Mouse (Mus musculus) G1E (cell line): Measurements from ENCODE around the gene Gadd45g. TPM values are rescaled to one million over a fixed set of nuclear protein-coding genes. Genes with fewer than 3 reads are reported as not detected.

Source experiments
- ATAC-seq: 2 replicates; pipeline ENCODE4 v1.8.0; 2016; ENCODE audit warnings: mild to moderate bottlenecking; ENCODE audit not compliant: insufficient number of reproducible peaks, poor library complexity, low FRiP score, severe bottlenecking; ENCODE audit errors: extremely low read depth
- DNase-seq: peaks from one replicate; pipeline ENCODE4 v3.0.0; 2012; ENCODE audit warnings: low spot score
- H3K27me3 ChIP-seq: 2 replicates; pipeline ENCODE4 v1.6.1; 2012; ENCODE audit warnings: mild to moderate bottlenecking, low read length, inconsistent platforms; ENCODE audit not compliant: insufficient read depth
- H3K36me3 ChIP-seq: replicated peaks from 2 replicates; pipeline ENCODE3; 2012; ENCODE audit warnings: mild to moderate bottlenecking, inconsistent platforms
- H3K4me1 ChIP-seq: 2 replicates; pipeline ENCODE4 v1.6.1; 2012; ENCODE audit warnings: low read depth, low read length, inconsistent platforms, mixed read lengths; ENCODE audit not compliant: insufficient read depth
- H3K4me3 ChIP-seq: 2 replicates; pipeline ENCODE4 v1.5.1; 2012; ENCODE audit warnings: low read depth, mild to moderate bottlenecking, inconsistent platforms, low read length, moderate library complexity, mixed read lengths
- H3K9me3 ChIP-seq: replicated peaks from 2 replicates; pipeline ENCODE4 v1.6.1; 2012; ENCODE audit warnings: inconsistent platforms
- CTCF ChIP-seq: IDR thresholded peaks from 2 replicates; pipeline ENCODE4 v1.5.1; 2012; ENCODE audit warnings: low read depth, low read length, inconsistent platforms, mixed read lengths
- GATA1 ChIP-seq: IDR thresholded peaks from 2 replicates; pipeline ENCODE4 v1.6.1; 2012; ENCODE audit warnings: borderline replicate concordance, low read length, inconsistent platforms, mixed read lengths
- GATA2 ChIP-seq: IDR thresholded peaks from 2 replicates; pipeline ENCODE4 v1.6.1; 2012; ENCODE audit warnings: low read depth, low read length, inconsistent platforms, borderline replicate concordance
- POLR2AphosphoS5 ChIP-seq: IDR thresholded peaks from 2 replicates; pipeline ENCODE4 v1.6.1; 2012; ENCODE audit warnings: low read depth, low read length, inconsistent platforms; ENCODE audit not compliant: insufficient replicate concordance
- TAL1 ChIP-seq: conservative IDR thresholded peaks from 2 replicates; pipeline ENCODE4 v1.6.1; 2012; ENCODE audit warnings: low read depth, low read length, inconsistent platforms, mixed read lengths
- polyA plus RNA-seq: library from polyadenylated mRNA; stranded (reverse); fragments of >175 nt; gene quantifications from 2 replicates; pipeline ENCODE4 v1.2.3, GENCODE M21; 2012
- total RNA-seq, 2 experiments: library from RNA; stranded (forward) in 1 of 2; stranded (reverse) in 1 of 2; fragments of 200-1000 nt in 1 of 2; fragments of >200 nt in 1 of 2; fragmentation: Nextera tagmentation in 1 of 2; gene quantifications; 2 replicates each; pipeline ENCODE4 v1.2.3; 2014 to 2017

Gadd45g gene
- total and polyA plus RNA-seq, 3 experiments: 8.1 to 32.6 (median 13.6) TPM

DNA sequence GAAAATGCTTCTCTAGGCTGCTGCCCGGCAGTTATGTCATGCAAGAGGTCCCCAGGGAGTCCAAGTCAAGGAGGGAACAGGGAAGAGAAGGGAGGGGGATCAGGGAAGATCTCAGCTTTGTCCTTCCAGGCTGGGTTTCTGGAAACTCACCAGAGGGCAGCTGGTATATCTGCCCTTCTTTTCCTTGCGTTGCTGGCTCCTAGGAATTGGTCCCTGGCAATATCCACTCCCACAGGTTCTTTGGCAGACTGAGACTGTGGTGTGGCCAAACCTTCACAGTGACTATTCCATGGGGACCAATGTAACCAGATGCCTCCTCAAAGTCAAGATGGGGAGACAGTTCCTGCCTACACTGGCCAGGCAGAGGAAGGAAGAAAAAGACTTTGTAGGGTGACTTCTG is 41.9 kb downstream of the Gadd45g start:
- Histone ChIP-seq H3K9me3 (no peaks in the 10 kb centered on the region), H3K36me3 (no peaks in the 10 kb centered on the region), H3K27me3 (peaks cover 36% of the 10 kb centered on the region), H3K4me1 (no peaks in the 10 kb centered on the region; the same call in 1 of the 2 replicates), H3K4me3 (no peak overlapping the region)
- no peak for DNase-seq
- ATAC-seq: no peak
- no peak for TF ChIP-seq TAL1
- no peak for TF ChIP-seq GATA1
- TF ChIP-seq CTCF: no peak

DNA sequence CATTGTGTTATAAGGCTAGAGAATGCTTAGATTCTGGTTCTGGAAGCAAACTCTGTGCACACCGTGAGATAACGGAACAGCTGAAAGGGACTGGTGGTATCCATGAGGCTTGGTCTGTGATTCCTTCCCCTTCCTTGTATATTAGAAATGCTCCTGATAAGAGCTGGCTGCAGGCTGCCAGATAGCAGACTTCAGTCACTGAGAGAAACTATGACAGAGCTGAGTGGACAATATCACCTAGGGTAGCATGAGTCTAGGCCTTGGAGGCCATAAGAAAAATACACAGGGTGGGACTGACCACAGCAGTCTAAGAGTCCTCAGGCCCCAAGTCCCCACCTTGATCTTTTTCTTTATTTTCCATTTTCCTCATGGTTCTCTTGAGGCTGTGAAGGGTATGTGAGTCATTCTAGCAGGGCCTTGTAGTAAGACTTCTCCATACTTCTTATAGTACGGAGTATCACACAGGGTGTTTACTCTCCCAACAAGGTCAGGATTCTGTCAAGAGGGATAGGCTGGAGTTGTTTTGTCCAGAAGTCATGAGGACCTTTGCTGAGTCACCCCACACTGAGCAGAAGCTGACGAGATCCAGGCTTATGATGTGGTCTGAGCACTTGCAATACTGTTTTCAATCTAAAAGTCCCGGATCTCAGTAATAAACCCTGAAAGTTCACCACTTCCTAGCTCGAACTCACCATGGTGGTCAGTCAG is 45.5 kb downstream of the Gadd45g start:
- DNase-seq (no peak), ATAC-seq (no peak)
- Histone ChIP-seq H3K9me3 (no peaks in the 10 kb centered on the region), H3K36me3 (no peaks in the 10 kb centered on the region), H3K4me1 (no peaks in the 10 kb centered on the region), H3K27me3 (peaks cover 15% of the 10 kb centered on the region), H3K4me3 (no peak overlapping the region)
- TF ChIP-seq GATA2: no peak
- no peak for TF ChIP-seq POLR2AphosphoS5
- no peak for TF ChIP-seq GATA1
- TF ChIP-seq CTCF: no peak
- TF ChIP-seq TAL1: no peak

DNA sequence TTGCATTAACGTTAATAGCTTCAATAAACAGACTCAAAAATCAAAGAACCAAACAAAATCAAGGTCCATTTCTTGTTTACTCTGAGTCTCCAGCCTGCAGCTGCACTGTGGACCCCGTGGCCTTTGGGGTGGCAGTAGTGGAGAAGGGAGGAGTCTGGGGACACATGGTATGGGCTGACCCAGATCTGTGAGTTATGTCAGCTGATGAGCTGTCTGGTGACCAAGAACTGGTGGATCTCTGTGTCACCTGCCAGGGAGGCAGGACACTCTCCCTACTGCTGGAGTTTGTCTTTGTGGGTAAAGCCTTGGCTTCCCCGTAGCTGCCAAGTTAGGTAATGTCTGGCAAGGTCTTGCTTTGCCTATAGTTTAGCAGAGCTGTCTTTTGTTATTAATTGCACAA is 51.1 kb downstream of the Gadd45g start:
- TF ChIP-seq POLR2AphosphoS5 (no peak), GATA2 (no peak), CTCF (no peak), GATA1 (no peak), TAL1 (no peak)
- Histone ChIP-seq H3K9me3 (no peaks in the 10 kb centered on the region), H3K36me3 (no peaks in the 10 kb centered on the region), H3K4me3 (no peak overlapping the region), H3K27me3 (peaks cover 22% of the 10 kb centered on the region), H3K4me1 (peaks cover 2% of the 10 kb centered on the region; the same call in 1 of the 2 replicates)
- DNase-seq (no peak), ATAC-seq (no peak)

Other genes starting within 250 kb of the Gadd45g start
- 94.3 and 104 TPM in 2 replicates for gene Cks2, start 201.4 kb upstream of the Gadd45g start, total RNA-seq (2014; fragmentation: Nextera tagmentation)
- 367 and 402 TPM in 2 replicates for gene Cks2, start 201.4 kb upstream of the Gadd45g start, total RNA-seq (2017)
- 129 and 303 TPM in 2 replicates for gene Cks2, start 201.4 kb upstream of the Gadd45g start, polyA plus RNA-seq
- gene Secisbp2, start 195.0 kb upstream of the Gadd45g start, total RNA-seq (2014; fragmentation: Nextera tagmentation): 20.0 and 22.7 TPM in 2 replicates
- 27.7 and 32.8 TPM in 2 replicates for gene Secisbp2, start 195.0 kb upstream of the Gadd45g start, total RNA-seq (2017)
- 19.6 and 24.4 TPM in 2 replicates for gene Secisbp2, start 195.0 kb upstream of the Gadd45g start, polyA plus RNA-seq
- 62.1 and 66.9 TPM in 2 replicates for gene Sema4d, start 52.9 kb upstream of the Gadd45g start, total RNA-seq (2014; fragmentation: Nextera tagmentation)
- 15.6 and 17.3 TPM in 2 replicates for gene Sema4d, start 52.9 kb upstream of the Gadd45g start, total RNA-seq (2017)
- gene Sema4d, start 52.9 kb upstream of the Gadd45g start, polyA plus RNA-seq: 58.6 and 64.7 TPM in 2 replicates